Mouse (Mus musculus) bone marrow macrophage, adult 2 months (primary cell): ENCODE measurements around the gene Cab39.

Experiments used
- CTCF ChIP-seq: IDR thresholded peaks from 2 replicates; pipeline ENCODE4 v1.5.1; 2012; ENCODE audit warnings: low read depth, mild to moderate bottlenecking, low read length, moderate library complexity
- POLR2A ChIP-seq: IDR thresholded peaks from 2 replicates; pipeline ENCODE4 v1.6.1; 2012; ENCODE audit warnings: mild to moderate bottlenecking, low read depth, low read length, borderline replicate concordance

DNA sequence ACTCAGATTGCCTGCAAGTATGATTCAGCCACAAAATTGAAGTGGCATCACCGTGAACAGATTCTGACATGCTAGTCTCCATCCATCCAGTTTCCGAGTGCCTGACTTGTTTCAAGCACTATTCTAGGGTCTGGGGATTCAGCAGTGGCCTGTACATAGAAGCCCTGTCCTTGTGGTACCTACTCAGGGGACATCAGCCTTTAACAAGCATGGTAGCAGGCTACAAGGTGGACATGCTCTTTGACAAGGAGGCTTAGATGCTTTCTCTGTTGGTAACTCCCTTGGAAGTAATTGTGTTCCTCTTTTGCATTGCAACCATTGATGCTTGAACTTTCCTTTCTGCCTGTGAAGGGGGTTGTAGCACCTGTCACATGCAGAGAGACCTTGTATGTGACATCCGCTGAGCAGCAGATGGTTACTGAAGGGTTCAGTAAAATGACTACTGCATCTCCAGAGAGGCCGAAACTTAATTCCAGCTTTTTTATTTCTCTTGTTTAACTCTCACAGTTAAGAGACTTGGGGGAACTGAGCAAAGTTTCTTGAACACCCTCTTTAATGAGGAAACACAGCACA lies 50.1 kb downstream of the Cab39 start:
- TF ChIP-seq CTCF (no peak), POLR2A (no peak)
